ENCODE assay signal across 18 mouse cellular contexts in the genomic region with DNA sequence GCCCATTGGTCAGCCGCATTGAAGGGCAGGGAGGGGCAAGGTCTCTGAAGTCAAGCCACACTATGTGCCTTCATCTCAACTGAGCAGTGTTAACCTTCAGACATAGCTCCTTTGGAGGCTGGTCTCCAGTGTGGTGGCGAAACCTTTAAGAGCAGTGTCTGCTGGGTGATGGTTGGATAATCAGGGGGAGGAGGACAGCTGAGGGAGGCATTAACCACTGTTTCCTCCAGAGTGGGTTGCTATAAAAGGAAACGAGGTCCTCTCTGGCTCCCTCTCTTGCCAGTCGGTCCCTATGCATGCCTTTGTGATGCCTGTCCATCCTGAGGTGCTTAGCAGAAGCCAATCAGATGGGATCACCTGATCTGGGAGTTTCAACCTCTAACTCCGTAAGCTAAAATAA. TPM values are rescaled to one million over a fixed set of nuclear protein-coding genes. Genes with fewer than 3 reads are reported as not detected.
DNase-seq lines count a peak whose midpoint lies in the region; ATAC-seq lines count a peak whose summit lies in the region.
"Had no signal": no experiment of that assay in that cellular context is flagged by ENCODE, and none has a peak within 500 bp of the region (broad histone marks: within the 10 kb centered on the region; RNA-seq: fewer than 3 reads in every experiment).

No protein-coding gene starts in this region.

- peak; percentile 84 for ATAC-seq in common myeloid progenitor, adult 5-6 weeks (replicated peaks; ENCODE audit: low read depth, poor library complexity, severe bottlenecking)
- ATAC-seq in megakaryocyte, adult 5-6 weeks (ENCODE audit: poor library complexity, severe bottlenecking): peak; percentile 30; the same call in 1 of the 2 replicates
- peak; percentile 95 for ATAC-seq in megakaryocyte progenitor cell, adult 5-6 weeks (replicated peaks; ENCODE audit: poor library complexity)
- ATAC-seq: forebrain, embryonic 14.5 days; forebrain, embryonic 16.5 days had no signal

- no peak for DNase-seq in cerebellum, postnatal 25 days
- DNase-seq in left cerebral cortex, adult 18-20 months (ENCODE audit: low spot score in 2 of 2): no peak
- no peak for DNase-seq in urinary bladder, postnatal 36 days (ENCODE audit: low spot score in 2 of 2)
- DNase-seq in B cell, adult 2 months: no peak
- DNase-seq: adrenal gland, adult 2 months; adrenal gland, postnatal 10 days; adrenal gland, postnatal 25 days; cerebellum, adult 11 months; cerebellum, adult 18-20 months; cerebellum, adult 8-10 months; cerebellum, adult 9-11 months; cerebellum, postnatal 14 days; embryo, embryonic 11 days had no signal

RNA-seq across cellular contexts. Expression of a gene that starts 38.8 kb away (rescaled TPM):
- total RNA-seq in common myeloid progenitor, adult 5-6 weeks (2017): 36.2 and 45.5 TPM in 2 replicates
- total RNA-seq in megakaryocyte, adult 5-6 weeks (2015): 0.62 and 1.0 TPM in 2 replicates
- total RNA-seq in megakaryocyte, adult 5-6 weeks (2017): 0.37 and 1.2 TPM in 2 replicates
- 4.0 and 7.7 TPM in 2 replicates for total RNA-seq in megakaryocyte progenitor cell, adult 5-6 weeks (2015)
- total RNA-seq in megakaryocyte progenitor cell, adult 5-6 weeks (2017): 3.6 and 4.8 TPM in 2 replicates
- 1 to 10 TPM; 2.1 to 2.2 TPM for total RNA-seq in left cerebral cortex, adult 18-20 months (2021)

Comparison
In these comparisons a context has a peak if more than half of its experiments do, and no peak if none do; other contexts are left out.
1. ATAC-seq: peak in every context shown above with its lines; median percentile 95 in megakaryocyte progenitor cell, adult 5-6 weeks; 84 in common myeloid progenitor, adult 5-6 weeks; 30 in megakaryocyte, adult 5-6 weeks.